10 mouse cellular contexts compared by ENCODE assay signal in the genomic region with DNA sequence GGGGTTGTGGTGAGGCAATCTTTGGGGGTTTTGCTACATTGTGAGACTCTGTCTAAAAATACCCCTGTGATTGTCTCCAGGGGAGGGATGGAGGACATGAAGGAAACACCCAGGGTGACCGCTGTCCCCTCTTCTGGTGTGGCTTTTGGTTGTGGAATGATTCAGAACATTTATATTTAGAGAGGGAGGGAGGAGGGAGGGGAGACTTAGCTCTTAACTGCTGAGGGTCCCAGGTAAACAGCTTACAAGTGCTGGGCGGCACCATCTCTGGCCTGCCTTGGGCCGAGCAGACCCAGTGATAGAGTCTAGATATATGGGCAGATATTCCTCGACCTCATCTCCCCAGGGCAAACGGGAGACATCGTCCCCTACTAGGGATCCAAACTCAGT. TPM values are rescaled to one million over a fixed set of nuclear protein-coding genes. Genes with fewer than 3 reads are reported as not detected.
A peak's percentile ranks its signal among the peaks of the same experiment; 100 is the strongest.
DNase-seq lines count a peak whose midpoint lies in the region; ATAC-seq and TF ChIP-seq lines count a peak whose summit lies in the region.
"Had no signal": no experiment of that assay in that cellular context is flagged by ENCODE, and none has a peak within 500 bp of the region (broad histone marks: within the 10 kb centered on the region; RNA-seq: fewer than 3 reads in every experiment).

No protein-coding gene starts in this region.

- H3K4me1 ChIP-seq in heart, embryonic 15.5 days (replicated peaks): peaks cover 37% of the 10 kb centered on the region
- H3K4me1 ChIP-seq in thymus, adult 2 months (replicated peaks; ENCODE audit: control insufficient read depth, insufficient read depth, low read length): peaks cover 60% of the 10 kb centered on the region
- H3K4me1 ChIP-seq in liver, embryonic 13.5 days (replicated peaks): peaks cover 32% of the 10 kb centered on the region
- peaks cover 9% of the 10 kb centered on the region for H3K4me1 ChIP-seq in small intestine, adult 2 months (ENCODE audit: control insufficient read depth, insufficient read depth, insufficient read length, low read length)

- H3K9me3 ChIP-seq in heart, embryonic 15.5 days (replicated peaks): no peaks in the 10 kb centered on the region
- H3K9me3 ChIP-seq in liver, embryonic 13.5 days (replicated peaks): no peaks in the 10 kb centered on the region

- H3K36me3 ChIP-seq in heart, embryonic 15.5 days: no peaks in the 10 kb centered on the region
- no peaks in the 10 kb centered on the region for H3K36me3 ChIP-seq in thymus, adult 2 months (ENCODE audit: control insufficient read depth, insufficient read depth, low read length)
- H3K36me3 ChIP-seq in liver, embryonic 13.5 days: no peaks in the 10 kb centered on the region
- no peaks in the 10 kb centered on the region for H3K36me3 ChIP-seq in small intestine, adult 2 months (ENCODE audit: control insufficient read depth, insufficient read depth, low read length)

- peak overlapping the region; percentile 21; the same call in 1 of the 2 replicates for H3K4me2 ChIP-seq in heart, embryonic 15.5 days
- peak overlapping the region; percentile 17; the same call in 1 of the 2 replicates for H3K4me2 ChIP-seq in liver, embryonic 13.5 days

- no peak for TF ChIP-seq POLR2A in thymus, adult 2 months (IDR thresholded peaks at IDR 0.05; ENCODE audit: control insufficient read depth, extremely low read depth, insufficient read depth, low read length, poor library complexity)
- TF ChIP-seq POLR2A in small intestine, adult 2 months (IDR thresholded peaks at IDR 0.05; ENCODE audit: low read depth, low read length): no peak

- TF ChIP-seq CTCF in thymus, adult 2 months (IDR thresholded peaks at IDR 0.05; ENCODE audit: borderline replicate concordance, control insufficient read depth, extremely low read depth, insufficient read depth, low read length, poor library complexity): no peak
- TF ChIP-seq CTCF in small intestine, adult 2 months (IDR thresholded peaks at IDR 0.05; ENCODE audit: extremely low read depth, insufficient read length, insufficient replicate concordance, low read depth, low read length): no peak

- no peak overlapping the region for H3K9ac ChIP-seq in heart, embryonic 15.5 days
- 0 out of 2 replicates have a peak overlapping the region, but pooled peaks have one; percentile 15 for H3K9ac ChIP-seq in liver, embryonic 13.5 days

- H3K4me3 ChIP-seq in heart, embryonic 15.5 days: no peak overlapping the region
- H3K4me3 ChIP-seq in thymus, adult 2 months (ENCODE audit: control insufficient read depth, insufficient read depth, low read length): no peak overlapping the region
- peak overlapping the region; percentile 25 for H3K4me3 ChIP-seq in liver, embryonic 13.5 days (replicated peaks)
- H3K4me3 ChIP-seq in small intestine, adult 2 months (ENCODE audit: low read depth, low read length): peak overlapping the region; percentile 40

- intact Hi-C loops in heart, postnatal 10 days (cut with DNase I): no loop called here

- DNase-seq in heart, postnatal 10 days: no peak
- DNase-seq in thymus, adult 2 months: no peak
- DNase-seq in thymus, postnatal 10 days (ENCODE audit: low spot score in 2 of 2): no peak
- no peak for DNase-seq in liver, embryonic 13.5 days
- DNase-seq in kidney, adult 18-20 months: no peak
- no peak for DNase-seq in kidney, adult 8-10 months
- DNase-seq: cerebellum, postnatal 25 days; layer of hippocampus, postnatal 36 days had no signal

- peak overlapping the region; percentile 22; the same call in 1 of the 2 replicates for H3K27ac ChIP-seq in heart, embryonic 15.5 days
- H3K27ac ChIP-seq in thymus, adult 2 months (ENCODE audit: control insufficient read depth, insufficient read depth, low read length): peak overlapping the region; percentile 19; the same call in 1 of the 2 replicates
- H3K27ac ChIP-seq in liver, embryonic 13.5 days: peak overlapping the region; percentile 37
- peak overlapping the region; percentile 30 for H3K27ac ChIP-seq in small intestine, adult 2 months (ENCODE audit: insufficient read depth, low read depth, low read length)

- ATAC-seq in heart, embryonic 15.5 days (replicated peaks; ENCODE audit: insufficient number of reproducible peaks, insufficient read depth, low FRiP score, low read depth): no peak
- ATAC-seq in liver, embryonic 13.5 days (ENCODE audit: low read depth): no peak

- H3K27me3 ChIP-seq in heart, embryonic 15.5 days: peaks cover 2% of the 10 kb centered on the region; the same call in 1 of the 2 replicates
- H3K27me3 ChIP-seq in thymus, adult 2 months (ENCODE audit: control insufficient read depth, insufficient read depth, low read length): no peaks in the 10 kb centered on the region
- H3K27me3 ChIP-seq in liver, embryonic 13.5 days: no peaks in the 10 kb centered on the region
- no peaks in the 10 kb centered on the region for H3K27me3 ChIP-seq in small intestine, adult 2 months (ENCODE audit: control insufficient read depth, insufficient read depth, low read length)

- WGBS in heart, embryonic 15.5 days: 57% methylated on average over 6 of the region's 6 CpGs
- WGBS in thymus, adult 2 months: 67% methylated on average over 6 of the region's 6 CpGs
- 42% methylated on average over 6 of the region's 6 CpGs for WGBS in liver, embryonic 13.5 days (ENCODE audit: insufficient replicate concordance)
- WGBS in small intestine, adult 2 months: 66% methylated on average over 6 of the region's 6 CpGs

RNA-seq across cellular contexts. Expression of gene Ncf1, which starts 1.2 kb away (rescaled TPM):
- 3.1 and 5.0 TPM in 2 replicates for polyA plus RNA-seq in heart, embryonic 15.5 days (2015; fragmentation: Nextera tagmentation; extraction: Ambion mirVana)
- 1 to 10 TPM; 2.9 to 4.6 TPM for total RNA-seq in heart, postnatal 10 days (2021)
- 28.6 and 35.9 TPM in 2 replicates for polyA plus RNA-seq in thymus, adult 2 months (2012; rRNA removed)
- 8.1 and 9.3 TPM in 2 replicates for polyA plus RNA-seq in liver, embryonic 13.5 days (2015; fragmentation: Nextera tagmentation; extraction: Ambion mirVana)
- 14.3 and 18.9 TPM in 2 replicates for polyA plus RNA-seq in small intestine, adult 2 months (2012; rRNA removed)

RNA-seq across cellular contexts. Expression of gene Gtf2ird2, which starts 44.4 kb away (rescaled TPM):
- polyA plus RNA-seq in heart, embryonic 15.5 days (2015; fragmentation: Nextera tagmentation; extraction: Ambion mirVana): 5.1 and 6.3 TPM in 2 replicates
- 1 to 10 TPM; 7.4 to 7.7 TPM for total RNA-seq in heart, postnatal 10 days (2021)
- 9.7 and 9.9 TPM in 2 replicates for polyA plus RNA-seq in thymus, adult 2 months (2012; rRNA removed)
- 1.5 and 2.5 TPM in 2 replicates for polyA plus RNA-seq in liver, embryonic 13.5 days (2015; fragmentation: Nextera tagmentation; extraction: Ambion mirVana)
- polyA plus RNA-seq in small intestine, adult 2 months (2012; rRNA removed): 2.6 and 3.5 TPM in 2 replicates

RNA-seq across cellular contexts. Expression of gene Rcc1l, which starts 51.7 kb away (rescaled TPM):
- polyA plus RNA-seq in heart, embryonic 15.5 days (2015; fragmentation: Nextera tagmentation; extraction: Ambion mirVana): 20.1 and 24.2 TPM in 2 replicates
- total RNA-seq in heart, postnatal 10 days (2021): 10 to 100 TPM; 25.3 to 29.2 TPM
- polyA plus RNA-seq in thymus, adult 2 months (2012; rRNA removed): 18.0 and 20.4 TPM in 2 replicates
- 21.1 and 21.9 TPM in 2 replicates for polyA plus RNA-seq in liver, embryonic 13.5 days (2015; fragmentation: Nextera tagmentation; extraction: Ambion mirVana)
- polyA plus RNA-seq in small intestine, adult 2 months (2012; rRNA removed): 6.2 and 10.3 TPM in 2 replicates

Comparison
In these comparisons a context has a peak if more than half of its experiments do, and no peak if none do; other contexts are left out.
1. H3K4me3 ChIP-seq: peak in liver, embryonic 13.5 days (single experiment) and small intestine, adult 2 months (single experiment); none in heart, embryonic 15.5 days (single experiment) and thymus, adult 2 months (single experiment).
2. Peak in every context shown above with its lines, with median percentiles within 50 percentile points of each other: H3K27ac ChIP-seq.